Mouse (Mus musculus) myocyte (in vitro differentiated cells): ENCODE data around the gene Mmd. TPM values are rescaled to one million over a fixed set of nuclear protein-coding genes. Genes with fewer than 3 reads are reported as not detected.
A peak's percentile ranks its signal among the peaks of the same experiment; 100 is the strongest.
"Not testable (repeated sequence)": the region's sequence is repeated elsewhere in the genome, so short reads cannot be mapped to it uniquely, and the experiment has no call there.

ENCODE experiments used
- H3K27me3 ChIP-seq: one replicate; pipeline ENCODE4 v1.6.1; 2011; ENCODE audit not compliant: control insufficient read depth, insufficient read depth, insufficient read length
- H3K36me3 ChIP-seq: one replicate; pipeline ENCODE4 v1.6.1; 2011; ENCODE audit not compliant: control insufficient read depth, insufficient read depth
- H3K4me2 ChIP-seq: one replicate; pipeline ENCODE4 v1.6.1; 2011; ENCODE audit warnings: low read depth, control low read depth
- H3K4me3 ChIP-seq: one replicate; pipeline ENCODE4 v1.5.1; 2011; ENCODE audit warnings: mild to moderate bottlenecking, control low read depth, moderate library complexity
- H3K79me2 ChIP-seq: one replicate; pipeline ENCODE4 v1.6.1; 2011; ENCODE audit not compliant: control insufficient read depth, insufficient read depth
- H3ac ChIP-seq: one replicate; pipeline ENCODE4 v1.6.1; 2011; ENCODE audit not compliant: control insufficient read depth, insufficient read length
- CEBPB ChIP-seq: IDR thresholded peaks from 2 replicates; pipeline ENCODE4 v1.6.1; 2011; ENCODE audit warnings: mild to moderate bottlenecking, moderate library complexity; ENCODE audit not compliant: poor library complexity, insufficient read depth, severe bottlenecking
- E2F4 ChIP-seq: IDR thresholded peaks from one replicate; pipeline ENCODE4 v1.6.1; 2011; ENCODE audit warnings: mild to moderate bottlenecking, control low read depth, moderate library complexity; ENCODE audit not compliant: insufficient read depth
- MAX ChIP-seq: IDR thresholded peaks from one replicate; pipeline ENCODE4 v1.6.1; 2011; ENCODE audit warnings: low read depth, mild to moderate bottlenecking, control low read depth
- MYOD1 ChIP-seq, 3 experiments: IDR thresholded peaks; one replicate each; pipeline ENCODE4 v1.6.1; 2011; ENCODE audit warnings: control low read depth in 2 of 3, low read depth in 2 of 3, mild to moderate bottlenecking in 2 of 3, moderate library complexity in 1 of 3; ENCODE audit not compliant: insufficient read length in 2 of 3, control insufficient read depth in 1 of 3
- MYOG ChIP-seq, 3 experiments: IDR thresholded peaks; one replicate each; pipeline ENCODE4 v1.6.1; 2011; ENCODE audit warnings: control low read depth in 2 of 3, low read depth in 2 of 3, mild to moderate bottlenecking in 2 of 3; ENCODE audit not compliant: insufficient read length in 2 of 3, control insufficient read depth in 1 of 3, insufficient read depth in 1 of 3
- POLR2A ChIP-seq: IDR thresholded peaks from one replicate; pipeline ENCODE4 v1.6.1; 2011; ENCODE audit warnings: low read depth, mild to moderate bottlenecking, control low read depth, moderate library complexity; ENCODE audit not compliant: insufficient read length
- POLR2AphosphoS2 ChIP-seq: IDR thresholded peaks from one replicate; pipeline ENCODE4 v1.6.1; 2011; ENCODE audit warnings: low read depth, control low read depth; ENCODE audit not compliant: insufficient read length
- REST ChIP-seq: IDR thresholded peaks from one replicate; pipeline ENCODE4 v1.6.1; 2011; ENCODE audit warnings: mild to moderate bottlenecking, control low read depth, moderate library complexity; ENCODE audit not compliant: insufficient read depth, insufficient read length
- SRF ChIP-seq: IDR thresholded peaks from one replicate; pipeline ENCODE4 v1.6.1; 2011; ENCODE audit warnings: low read depth; ENCODE audit not compliant: control insufficient read depth, insufficient read length
- TCF12 ChIP-seq: IDR thresholded peaks from one replicate; pipeline ENCODE4 v1.6.1; 2011; ENCODE audit warnings: mild to moderate bottlenecking, control low read depth; ENCODE audit not compliant: poor library complexity, insufficient read depth, severe bottlenecking
- TCF3 ChIP-seq: IDR thresholded peaks from one replicate; pipeline ENCODE4 v1.6.1; 2011; ENCODE audit warnings: low read depth, control low read depth; ENCODE audit not compliant: insufficient read length
- USF1 ChIP-seq: IDR thresholded peaks from one replicate; pipeline ENCODE4 v1.6.1; 2011; ENCODE audit warnings: low read depth, mild to moderate bottlenecking, control low read depth, moderate library complexity
- polyA plus RNA-seq: library from polyadenylated mRNA; unstranded; fragments of >200 nt; fragmentation: generic; extraction: Trizol; gene quantifications from one replicate; pipeline ENCODE4 v1.2.1, GENCODE M21; 2012; ENCODE audit warnings: missing spikeins

The Mmd gene
- polyA plus RNA-seq, 1 experiment: 36.0 TPM

DNA sequence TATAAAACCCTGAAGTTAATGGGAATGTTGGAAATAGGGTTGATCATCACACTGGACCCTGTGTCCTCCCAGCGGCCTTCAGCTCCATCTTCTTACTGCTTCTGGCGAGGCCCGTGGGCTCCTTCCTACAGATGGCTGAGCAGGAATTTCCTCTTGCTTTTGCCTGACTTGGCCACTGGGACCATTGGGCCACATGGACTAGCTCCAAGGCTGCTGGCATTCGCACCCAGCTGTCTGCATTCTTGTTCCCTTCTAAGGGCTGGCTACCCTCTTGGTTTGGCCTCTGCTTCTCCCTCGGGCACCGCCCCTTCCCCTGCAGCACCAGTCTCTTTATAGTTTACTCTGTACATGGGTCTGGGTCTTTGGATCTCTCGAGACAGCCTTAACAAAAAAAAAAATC, 26.4 kb downstream of the Mmd start:
- Histone ChIP-seq H3ac (no peak overlapping the region), H3K4me2 (peak overlapping the region; percentile 16), H3K79me2 (no peaks in the 10 kb centered on the region), H3K27me3 (no peaks in the 10 kb centered on the region), H3K36me3 (peaks cover 21% of the 10 kb centered on the region), H3K4me3 (no peak overlapping the region)
- peak in 1 of 3 experiments; percentile 73 for TF ChIP-seq MYOD1 (IDR thresholded peaks at IDR 0.05; ENCODE audit: control insufficient read depth in 1 of 3, insufficient read length in 2 of 3, low read depth in 2 of 3)
- TF ChIP-seq USF1: no peak
- no peak for TF ChIP-seq POLR2A
- TF ChIP-seq MYOG (IDR thresholded peaks at IDR 0.05; ENCODE audit: control insufficient read depth in 1 of 3, insufficient read depth in 1 of 3, insufficient read length in 2 of 3, low read depth in 2 of 3): peak; percentile 19 to 91 (median 63)
- no peak for TF ChIP-seq SRF
- TF ChIP-seq POLR2AphosphoS2: no peak
- TF ChIP-seq MAX: no peak
- TF ChIP-seq E2F4: no peak

GRCm38 (mm10) chr11:90276150-90276549, 26.9 kb downstream of the Mmd start:
- H3K27me3 ChIP-seq: no peaks in the 10 kb centered on the region
- no peak overlapping the region for H3ac ChIP-seq
- H3K36me3 ChIP-seq: peaks cover 21% of the 10 kb centered on the region
- no peaks in the 10 kb centered on the region for H3K79me2 ChIP-seq
- no peak overlapping the region for H3K4me3 ChIP-seq
- peak overlapping the region; percentile 16 for H3K4me2 ChIP-seq
- TF ChIP-seq POLR2AphosphoS2: no peak
- no peak for TF ChIP-seq SRF
- no peak for TF ChIP-seq E2F4

DNA sequence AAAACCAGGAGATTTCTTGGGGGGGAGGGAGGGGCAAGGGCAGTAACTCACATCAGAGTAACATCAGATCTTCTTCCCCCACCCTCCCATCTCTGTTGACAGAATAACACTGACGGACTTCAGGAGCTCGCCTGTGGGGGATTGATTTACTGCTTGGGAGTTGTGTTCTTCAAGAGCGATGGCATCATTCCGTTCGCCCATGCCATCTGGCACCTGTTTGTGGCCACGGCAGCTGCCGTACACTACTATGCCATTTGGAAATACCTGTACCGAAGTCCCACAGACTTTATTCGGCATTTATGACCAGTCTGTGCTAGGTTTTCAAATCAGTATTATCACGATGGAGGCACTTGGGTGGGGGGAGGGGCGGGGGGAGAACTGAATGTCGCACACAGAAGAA, 27.3 kb downstream of the Mmd start:
- TF ChIP-seq MAX (no peak), MYOG (IDR thresholded peaks at IDR 0.05; ENCODE audit: control insufficient read depth in 1 of 3, insufficient read depth in 1 of 3, insufficient read length in 2 of 3, low read depth in 2 of 3) (peak; percentile 63 to 93 (median 75)), USF1 (no peak), REST (no peak), MYOD1 (IDR thresholded peaks at IDR 0.05; ENCODE audit: control insufficient read depth in 1 of 3, insufficient read length in 2 of 3, low read depth in 2 of 3) (peak in 2 of 3 experiments; percentile 81 to 97), TCF3 (peak; percentile 89), TCF12 (peak; percentile 78), POLR2A (no peak), SRF (no peak), POLR2AphosphoS2 (no peak), E2F4 (no peak), CEBPB (no peak)
- Histone ChIP-seq H3K4me3 (no peak overlapping the region), H3K79me2 (no peaks in the 10 kb centered on the region), H3ac (no peak overlapping the region), H3K27me3 (no peaks in the 10 kb centered on the region), H3K4me2 (peak overlapping the region; percentile 16), H3K36me3 (peaks cover 21% of the 10 kb centered on the region)

- Histone ChIP-seq H3K36me3 (no peaks in the 10 kb centered on the region), H3ac (no peak overlapping the region), H3K4me3 (no peak overlapping the region), H3K27me3 (no peaks in the 10 kb centered on the region), H3K79me2 (no peaks in the 10 kb centered on the region), H3K4me2 (no peak overlapping the region)
- TF ChIP-seq POLR2AphosphoS2 (no peak), MAX (no peak), CEBPB (no peak), TCF12 (no peak), MYOD1 (IDR thresholded peaks at IDR 0.05; ENCODE audit: control insufficient read depth in 1 of 3, insufficient read length in 2 of 3, low read depth in 2 of 3) (no peak), USF1 (no peak), REST (no peak), MYOG (IDR thresholded peaks at IDR 0.05; ENCODE audit: control insufficient read depth in 1 of 3, insufficient read depth in 1 of 3, insufficient read length in 2 of 3, low read depth in 2 of 3) (no peak), TCF3 (no peak), SRF (no peak)
Observed at GRCm38 (mm10) chr11:90280069-90280468, 30.8 kb downstream of the Mmd start.

- not testable (repeated sequence) for H3K27me3 ChIP-seq, H3K79me2 ChIP-seq, H3ac ChIP-seq, H3K4me2 ChIP-seq, H3K4me3 ChIP-seq, H3K36me3 ChIP-seq
Observed at GRCm38 (mm10) chr11:90281943-90282342, 32.7 kb downstream of the Mmd start.
